Mouse (Mus musculus): Measurements from ENCODE around the gene Abhd11. TPM values are rescaled to one million over a fixed set of nuclear protein-coding genes. Genes with fewer than 3 reads are reported as not detected.

Abhd11 gene
- polyA plus RNA-seq, 1 experiment from 2014 or later, result 56.5 TPM

- ATAC-seq (ENCODE audit: low FRiP score, low TSS enrichment) (peak; percentile 88), DNase-seq (ENCODE audit: low spot score) (peak; percentile 83)
- Histone ChIP-seq H3K4me3 (ENCODE audit: low read depth, low read length) (peak within 1 kb of the TSS; percentile 49), H3K9ac (ENCODE audit: low read length) (peak within 1 kb of the TSS; percentile 61), H3K27ac (replicated peaks) (no peak within 1 kb of the TSS), H3K9me3 (ENCODE audit: control insufficient read depth, low read length) (no peaks in the 10 kb centered on the region), H3K4me1 (replicated peaks; ENCODE audit: control insufficient read depth, insufficient read depth) (peaks cover 2% of the 10 kb centered on the region; the same call in 1 of the 2 replicates), H3K36me3 (ENCODE audit: control insufficient read depth, insufficient read depth, low read length) (no peaks in the 10 kb centered on the region), H3K27me3 (ENCODE audit: control insufficient read depth, insufficient read depth, low read length) (no peaks in the 10 kb centered on the region), H3K4me2 (replicated peaks; ENCODE audit: low read depth) (peak within 1 kb of the TSS; percentile 92)
- TF ChIP-seq EP300 (optimal IDR thresholded peaks at IDR 0.05) (no peak), CTCF (IDR thresholded peaks at IDR 0.05; ENCODE audit: low read depth) (0 out of 2 replicates have a peak, but pooled peaks have one; percentile 8)
- WGBS, result under 1% methylated on average over 61 of the region's 61 CpGs
Observed at GRCm38 (mm10) chr5:135023344-135024173, 14.6 kb downstream of the Abhd11 start, which contains the start of gene Stx1a. TSS of gene Stx1a (plus strand) at chr5:135023482.

GRCm38 (mm10) chr5:135024665-135025224 is 15.8 kb downstream of the Abhd11 start:
- Histone ChIP-seq H3K9me3 (ENCODE audit: control insufficient read depth, low read length) (no peaks in the 10 kb centered on the region), H3K27me3 (ENCODE audit: control insufficient read depth, insufficient read depth, low read length) (no peaks in the 10 kb centered on the region), H3K27ac (replicated peaks) (no peak overlapping the region), H3K4me1 (replicated peaks; ENCODE audit: control insufficient read depth, insufficient read depth) (peaks cover 2% of the 10 kb centered on the region; the same call in 1 of the 2 replicates), H3K36me3 (ENCODE audit: control insufficient read depth, insufficient read depth, low read length) (no peaks in the 10 kb centered on the region), H3K4me3 (ENCODE audit: low read depth, low read length) (no peak overlapping the region), H3K4me2 (replicated peaks; ENCODE audit: low read depth) (peak overlapping the region; percentile 92; the same call in 1 of the 2 replicates), H3K9ac (ENCODE audit: low read length) (no peak overlapping the region)
- 41% methylated on average over 11 of the region's 11 CpGs for WGBS
- ATAC-seq (ENCODE audit: low FRiP score, low TSS enrichment), result no peak
- no peak for DNase-seq (ENCODE audit: low spot score)
- no peak for TF ChIP-seq CTCF (IDR thresholded peaks at IDR 0.05; ENCODE audit: low read depth)
- no peak for TF ChIP-seq EP300 (optimal IDR thresholded peaks at IDR 0.05)

- no peak for ATAC-seq (ENCODE audit: low FRiP score, low TSS enrichment)
- DNase-seq (ENCODE audit: low spot score), result no peak
Observed at GRCm38 (mm10) chr5:135025899-135026298, 16.9 kb downstream of the Abhd11 start.

GRCm38 (mm10) chr5:135029007-135029854 is 20.3 kb downstream of the Abhd11 start:
- peak overlapping the region; percentile 32 for H3K4me2 ChIP-seq (replicated peaks; ENCODE audit: low read depth)
- TF ChIP-seq CTCF (IDR thresholded peaks at IDR 0.05; ENCODE audit: low read depth), result no peak
- TF ChIP-seq EP300 (optimal IDR thresholded peaks at IDR 0.05), result no peak
- H3K9ac ChIP-seq (ENCODE audit: low read length), result peak overlapping the region; percentile 48
- no peak overlapping the region for H3K4me3 ChIP-seq (ENCODE audit: low read depth, low read length)
- 36% methylated on average over 18 of the region's 18 CpGs for WGBS
- DNase-seq (ENCODE audit: low spot score), result peak; percentile 51
- no peaks in the 10 kb centered on the region for H3K36me3 ChIP-seq (ENCODE audit: control insufficient read depth, insufficient read depth, low read length)
- no peaks in the 10 kb centered on the region; the same call in 1 of the 2 replicates for H3K4me1 ChIP-seq (replicated peaks; ENCODE audit: control insufficient read depth, insufficient read depth)
- no peaks in the 10 kb centered on the region for H3K27me3 ChIP-seq (ENCODE audit: control insufficient read depth, insufficient read depth, low read length)
- peak overlapping the region; percentile 31; the same call in 1 of the 2 replicates for H3K27ac ChIP-seq (replicated peaks)
- peak; percentile 54 for ATAC-seq (ENCODE audit: low FRiP score, low TSS enrichment)
- no peaks in the 10 kb centered on the region for H3K9me3 ChIP-seq (ENCODE audit: control insufficient read depth, low read length)

More at GRCm38 (mm10) chr5:135025899-135026298, 16.9 kb downstream of the Abhd11 start:
- WGBS, result 16% methylated on average over 7 of the region's 7 CpGs
- H3K4me3 ChIP-seq (ENCODE audit: low read depth, low read length), result no peak overlapping the region
- TF ChIP-seq CTCF (IDR thresholded peaks at IDR 0.05; ENCODE audit: low read depth) (peak; percentile 32; the same call in 1 of the 2 replicates), EP300 (optimal IDR thresholded peaks at IDR 0.05) (no peak)
- peaks cover 2% of the 10 kb centered on the region; the same call in 1 of the 2 replicates for H3K4me1 ChIP-seq (replicated peaks; ENCODE audit: control insufficient read depth, insufficient read depth)
- no peak overlapping the region for H3K4me2 ChIP-seq (replicated peaks; ENCODE audit: low read depth)
- no peaks in the 10 kb centered on the region for H3K27me3 ChIP-seq (ENCODE audit: control insufficient read depth, insufficient read depth, low read length)
- no peaks in the 10 kb centered on the region for H3K36me3 ChIP-seq (ENCODE audit: control insufficient read depth, insufficient read depth, low read length)
- 0 out of 2 replicates have a peak overlapping the region, but pooled peaks have one; percentile 13 for H3K9ac ChIP-seq (ENCODE audit: low read length)
- H3K27ac ChIP-seq (replicated peaks), result no peak overlapping the region
- no peaks in the 10 kb centered on the region for H3K9me3 ChIP-seq (ENCODE audit: control insufficient read depth, low read length)

GRCm38 (mm10) chr5:135032581-135032980 is 23.6 kb downstream of the Abhd11 start:
- no peak overlapping the region for H3K4me3 ChIP-seq (ENCODE audit: low read depth, low read length)
- WGBS, result 86% methylated on average over 5 of the region's 5 CpGs

More at GRCm38 (mm10) chr5:135032581-135032980, 23.6 kb downstream of the Abhd11 start:
- TF ChIP-seq EP300 (optimal IDR thresholded peaks at IDR 0.05) (no peak), CTCF (IDR thresholded peaks at IDR 0.05; ENCODE audit: low read depth) (no peak)
- DNase-seq (ENCODE audit: low spot score) (no peak), ATAC-seq (ENCODE audit: low FRiP score, low TSS enrichment) (no peak)
- no peaks in the 10 kb centered on the region for H3K9me3 ChIP-seq (ENCODE audit: control insufficient read depth, low read length)
- H3K9ac ChIP-seq (ENCODE audit: low read length), result no peak overlapping the region
- no peaks in the 10 kb centered on the region for H3K27me3 ChIP-seq (ENCODE audit: control insufficient read depth, insufficient read depth, low read length)
- no peaks in the 10 kb centered on the region for H3K36me3 ChIP-seq (ENCODE audit: control insufficient read depth, insufficient read depth, low read length)
- no peak overlapping the region for H3K4me2 ChIP-seq (replicated peaks; ENCODE audit: low read depth)
- no peak overlapping the region for H3K27ac ChIP-seq (replicated peaks)
- no peaks in the 10 kb centered on the region for H3K4me1 ChIP-seq (replicated peaks; ENCODE audit: control insufficient read depth, insufficient read depth)

Data from stomach, postnatal 0 days (tissue).